Mouse (Mus musculus): ENCODE results near the gene Ttll3.
A peak's percentile ranks its signal among the peaks of the same experiment; 100 is the strongest.

Gene Ttll3

DNA sequence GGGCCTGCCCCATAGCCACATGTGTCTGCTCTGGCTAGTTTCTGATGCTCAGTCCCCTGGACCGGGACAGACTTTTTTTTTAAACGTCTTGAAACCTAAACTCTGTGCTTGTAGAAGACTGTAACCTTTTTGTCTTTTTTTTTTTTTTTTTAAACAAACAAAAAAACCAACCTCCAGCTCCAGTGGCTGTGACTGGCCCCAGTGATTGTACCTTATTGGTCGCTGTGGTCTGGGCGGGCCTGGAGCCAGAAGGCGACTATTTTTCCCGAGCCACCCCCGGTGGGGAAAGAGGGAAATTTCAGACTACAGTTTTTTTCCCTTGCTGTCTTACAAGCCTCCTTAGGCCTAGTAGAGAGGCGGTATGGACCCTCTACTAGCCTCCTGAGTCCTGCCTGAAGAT, at the start of gene Ttll3:
TSS of gene Ttll3 (plus strand) at position 301 of the 400 bp plus-strand sequence.
- no peak for DNase-seq (ENCODE audit: low spot score in 2 of 2)

GRCm38 (mm10) chr6:113341574-113341973, 47.5 kb upstream of the Ttll3 start:
- no peak for DNase-seq (ENCODE audit: low spot score in 2 of 2)

GRCm38 (mm10) chr6:113342297-113342696, 46.8 kb upstream of the Ttll3 start:
- DNase-seq (ENCODE audit: low spot score in 2 of 2) = no peak

DNA sequence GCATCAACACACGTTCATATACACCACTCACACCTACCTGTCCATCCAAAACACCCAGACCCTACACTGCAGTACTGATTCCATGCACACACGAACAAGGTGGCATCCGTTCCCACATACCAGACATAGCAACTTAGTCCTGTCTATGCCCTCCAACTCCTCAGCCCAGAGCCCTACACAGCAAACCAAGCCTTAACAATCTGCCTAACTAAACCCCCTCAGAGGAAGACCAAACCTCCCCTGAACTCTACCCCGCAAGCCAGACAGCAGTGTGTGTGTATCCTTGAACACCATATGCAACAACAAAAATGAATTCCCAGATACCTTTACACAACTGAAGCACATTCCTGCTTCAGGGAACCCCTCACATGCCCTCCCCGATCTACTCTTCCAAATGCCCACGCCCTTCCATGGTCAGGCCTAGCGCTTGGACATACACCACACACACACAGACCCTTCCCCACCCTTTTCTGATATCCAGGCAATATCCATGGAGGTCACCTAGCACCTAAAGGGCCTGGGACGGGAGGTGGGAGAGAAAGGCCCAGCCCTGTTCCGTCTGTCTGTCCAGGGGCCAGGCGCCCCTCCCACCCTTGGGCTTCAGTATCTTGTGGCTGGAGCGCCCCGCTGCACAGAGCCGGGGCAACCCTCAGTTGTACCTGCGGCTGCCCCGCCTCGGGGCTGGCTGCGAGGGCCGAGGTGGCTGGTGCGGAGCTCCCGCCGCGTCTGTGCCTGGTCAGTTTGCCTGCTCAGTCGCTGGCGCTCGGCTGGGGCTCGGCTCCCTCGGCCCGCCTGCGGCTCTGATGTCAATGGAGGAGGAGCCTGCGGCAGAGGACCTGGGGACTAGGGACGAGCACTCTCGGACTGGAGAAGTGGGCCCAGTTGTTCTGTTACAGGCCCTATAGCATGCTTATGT, 45.6 kb upstream of the Ttll3 start, which contains the start of gene Camk1:
TSS of gene Camk1 (minus strand) at position 808 of the 916 bp plus-strand sequence.
- peak in 1 of 2 experiments; percentile 20 for DNase-seq (ENCODE audit: low spot score in 2 of 2)

DNA sequence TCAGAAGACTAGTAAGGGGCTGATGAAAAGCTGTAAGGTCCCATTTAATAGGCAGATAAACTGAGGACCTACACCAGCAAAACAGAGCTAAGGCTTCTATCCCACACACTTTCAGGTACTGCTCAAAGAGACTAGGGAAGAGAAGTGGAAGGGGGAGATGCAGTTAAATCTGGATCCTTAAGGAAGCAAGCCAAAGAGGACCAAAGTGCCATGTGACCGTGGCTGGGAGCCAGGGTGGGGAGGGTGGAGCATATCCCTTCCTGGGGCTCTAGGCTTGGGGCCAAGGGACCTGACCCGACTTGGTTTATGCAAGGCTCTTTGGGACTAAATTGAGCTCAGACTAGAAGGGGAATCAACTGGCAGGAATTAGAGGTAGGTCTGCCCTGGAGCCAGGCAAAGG, 44.7 kb upstream of the Ttll3 start:
- no peak for DNase-seq (ENCODE audit: low spot score in 2 of 2)

- no peak for DNase-seq (ENCODE audit: low spot score in 2 of 2)
Observed at GRCm38 (mm10) chr6:113346897-113347296, 42.2 kb upstream of the Ttll3 start.

DNA sequence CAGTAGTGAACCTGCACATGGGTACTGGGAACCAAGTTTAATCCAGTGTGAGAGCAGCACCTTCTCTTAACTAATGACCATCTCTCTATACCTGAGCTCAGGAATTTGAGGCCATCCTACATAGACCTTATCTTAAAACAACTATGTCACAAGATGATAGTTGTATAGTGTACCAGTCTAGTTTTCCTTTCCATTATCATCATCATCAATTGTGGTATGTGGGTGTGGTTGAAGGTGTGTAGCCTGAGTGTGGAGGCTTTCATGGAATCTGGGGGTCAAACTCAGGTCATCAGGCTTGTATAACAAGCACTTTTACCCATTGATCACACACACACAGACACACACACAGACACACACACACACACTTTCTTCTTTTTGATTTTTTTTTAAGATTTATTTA, 38.5 kb upstream of the Ttll3 start:
- no peak for DNase-seq (ENCODE audit: low spot score in 2 of 2)

DNA sequence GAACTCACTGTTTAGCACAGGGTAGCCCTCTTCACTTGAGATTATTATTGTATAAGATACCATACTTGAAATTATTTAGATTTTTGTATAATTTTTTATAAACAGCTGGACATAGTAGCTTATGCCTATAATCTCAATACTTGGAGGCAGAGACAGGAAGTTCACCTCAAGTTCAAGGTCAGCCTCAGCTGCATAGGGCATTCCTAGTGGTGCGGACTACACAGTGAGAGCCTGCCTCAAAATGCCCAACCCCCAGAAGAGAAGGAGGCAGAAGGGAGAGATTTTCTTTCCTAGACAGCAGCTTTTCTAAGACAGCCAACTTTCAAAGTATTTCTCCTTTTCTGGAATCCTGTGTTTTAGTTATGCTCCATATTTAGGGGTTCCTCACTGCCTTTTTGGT, 37.9 kb upstream of the Ttll3 start:
- no peak for DNase-seq (ENCODE audit: low spot score in 2 of 2)

DNA sequence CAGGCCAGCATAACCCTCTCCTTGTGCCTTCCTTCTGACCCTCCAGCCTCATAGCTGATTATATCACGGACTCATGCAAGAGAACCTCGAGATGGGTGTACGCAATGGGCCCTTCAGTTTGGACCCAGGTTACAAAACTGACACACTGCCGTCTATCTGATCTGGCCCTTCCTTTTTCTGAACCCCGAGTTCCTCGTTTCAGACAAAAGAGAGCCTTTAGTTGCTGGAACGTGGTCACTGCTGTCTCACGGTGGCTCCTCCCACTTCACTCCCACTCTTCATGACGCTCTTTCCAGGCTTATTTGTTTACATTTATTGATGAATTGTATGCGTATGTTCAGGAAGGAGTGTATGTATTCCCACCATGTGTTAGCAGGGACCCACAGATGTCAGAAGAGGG, 37.4 kb upstream of the Ttll3 start:
- DNase-seq (ENCODE audit: low spot score in 2 of 2) = no peak

DNA sequence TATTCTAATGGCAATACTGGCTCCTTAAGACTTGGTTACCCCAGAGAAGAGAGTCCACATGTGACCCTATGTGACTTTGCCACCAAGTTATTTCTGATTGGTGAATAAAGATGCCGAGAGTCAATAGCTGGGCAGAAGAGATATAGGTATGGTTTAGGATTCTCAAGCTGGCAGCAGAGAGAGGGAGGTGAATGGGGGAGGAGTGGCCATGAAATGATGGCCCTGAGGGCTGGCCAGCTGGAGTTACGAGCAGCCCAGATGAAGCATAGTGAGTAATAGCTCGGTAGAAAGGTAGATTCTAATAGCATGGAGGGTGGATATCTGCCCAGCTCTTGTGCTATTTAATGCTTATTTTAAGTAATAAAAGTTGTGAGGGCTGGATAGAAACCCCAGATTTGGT, 36.2 kb upstream of the Ttll3 start:
- no peak for DNase-seq (ENCODE audit: low spot score in 2 of 2)

DNA sequence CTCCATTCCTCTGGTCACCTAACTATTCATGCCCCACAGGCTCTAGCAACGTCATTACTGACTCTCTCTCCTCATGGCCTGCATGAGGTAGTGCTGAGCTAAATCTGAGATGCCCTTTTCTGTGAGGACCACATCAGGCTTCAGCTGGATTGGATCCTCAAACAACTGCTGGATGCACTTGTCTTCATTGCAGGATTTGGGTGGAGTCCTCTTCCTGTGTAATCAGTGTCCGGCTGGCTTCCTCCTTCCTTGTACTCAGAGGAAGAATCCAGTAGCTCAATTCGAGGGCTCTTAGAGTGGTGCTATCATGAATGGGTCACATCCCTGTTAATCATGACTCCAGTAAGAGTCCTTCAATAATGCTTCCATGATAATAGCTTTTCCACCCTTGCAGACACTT, 35.4 kb upstream of the Ttll3 start:
- no peak for DNase-seq (ENCODE audit: low spot score in 2 of 2)

GRCm38 (mm10) chr6:113361476-113361875, 27.6 kb upstream of the Ttll3 start:
- no peak for DNase-seq (ENCODE audit: low spot score in 2 of 2)

- no peak for DNase-seq (ENCODE audit: low spot score in 2 of 2)
Observed at GRCm38 (mm10) chr6:113362241-113362640, 26.8 kb upstream of the Ttll3 start.

- DNase-seq (ENCODE audit: low spot score in 2 of 2) = no peak
Observed at GRCm38 (mm10) chr6:113364518-113365135, 24.4 kb upstream of the Ttll3 start.

- no peak for DNase-seq (ENCODE audit: low spot score in 2 of 2)
Observed at GRCm38 (mm10) chr6:113366639-113367038, 22.4 kb upstream of the Ttll3 start.

GRCm38 (mm10) chr6:113367574-113367973, 21.5 kb upstream of the Ttll3 start:
- no peak for DNase-seq (ENCODE audit: low spot score in 2 of 2)

DNA sequence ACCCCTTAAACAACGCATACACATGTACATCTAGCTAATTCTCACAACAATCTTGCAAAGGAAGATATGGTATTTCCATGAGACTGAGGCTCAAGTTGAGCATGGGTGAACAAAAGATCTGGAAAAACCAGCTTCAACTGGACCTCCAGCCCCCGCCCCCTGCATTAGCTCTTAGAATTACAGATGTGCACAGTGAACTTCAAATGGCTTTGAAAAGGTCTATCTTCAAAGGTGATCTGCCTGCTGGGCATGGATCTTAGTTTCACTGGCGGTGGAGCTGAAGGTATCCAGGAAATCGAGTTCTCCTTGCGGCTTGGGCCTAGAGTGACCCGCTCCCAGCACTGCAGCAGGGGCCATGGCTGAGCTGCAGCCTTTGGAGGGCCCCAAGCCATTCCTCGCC, 20.9 kb upstream of the Ttll3 start:
- no peak for DNase-seq (ENCODE audit: low spot score in 2 of 2)

GRCm38 (mm10) chr6:113368577-113368976, 20.5 kb upstream of the Ttll3 start:
- no peak for DNase-seq (ENCODE audit: low spot score in 2 of 2)

DNA sequence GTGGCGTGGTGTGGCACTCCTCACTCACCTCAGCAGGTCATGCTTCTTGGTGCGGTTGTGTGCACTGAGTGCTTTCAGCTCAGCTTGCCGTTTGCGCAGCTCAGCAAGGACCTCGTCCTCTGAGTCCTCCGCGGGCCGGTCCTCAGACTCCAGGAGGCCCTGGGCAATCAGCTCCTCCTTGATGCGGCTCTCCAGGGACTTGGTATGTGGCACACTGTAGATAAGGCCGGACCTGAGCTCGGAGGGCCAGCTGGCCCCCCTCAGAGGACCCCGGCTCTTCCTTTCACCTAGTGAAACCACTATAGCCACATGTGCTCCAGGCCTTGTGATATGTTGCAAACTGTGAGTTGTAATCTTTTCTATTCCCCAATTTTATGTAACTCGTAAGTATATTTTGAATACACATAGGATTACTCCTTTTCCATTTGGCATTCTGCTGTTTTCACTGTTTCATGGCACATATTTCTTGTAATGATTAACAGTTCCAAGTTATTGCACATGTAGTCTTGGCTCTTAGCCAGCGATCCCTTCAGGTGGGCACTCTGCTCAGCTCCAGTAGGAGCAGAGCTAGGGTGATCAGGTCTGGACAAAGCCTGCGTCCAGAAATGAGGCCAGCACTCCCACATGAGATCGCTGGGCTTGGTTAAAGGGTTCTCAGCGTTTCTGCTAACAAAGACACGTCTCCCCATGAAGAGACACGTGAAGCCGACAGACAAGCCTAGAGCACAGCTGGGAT, 18.7 kb upstream of the Ttll3 start:
- no peak for DNase-seq (ENCODE audit: low spot score in 2 of 2)

- no peak for DNase-seq (ENCODE audit: low spot score in 2 of 2)
Observed at GRCm38 (mm10) chr6:113373491-113373890, 15.6 kb upstream of the Ttll3 start.

- no peak for DNase-seq (ENCODE audit: low spot score in 2 of 2)
Observed at GRCm38 (mm10) chr6:113377172-113377495, 11.9 kb upstream of the Ttll3 start.
